Mouse (Mus musculus) layer of hippocampus, postnatal 36 days (tissue): ENCODE results near the gene Bola2. TPM values are rescaled to one million over a fixed set of nuclear protein-coding genes. Genes with fewer than 3 reads are reported as not detected.

Experiments
- DNase-seq, 2 experiments: peaks; one replicate each; pipeline ENCODE4 v3.0.0; 2022
- total RNA-seq, 2 experiments: library from RNA; stranded (reverse); gene quantifications; 2 replicates each; pipeline ENCODE4 v1.2.3; 2021

Gene Bola2
- total RNA-seq, 2 experiments from 2014 or later: 98.8 to 109 TPM

DNA sequence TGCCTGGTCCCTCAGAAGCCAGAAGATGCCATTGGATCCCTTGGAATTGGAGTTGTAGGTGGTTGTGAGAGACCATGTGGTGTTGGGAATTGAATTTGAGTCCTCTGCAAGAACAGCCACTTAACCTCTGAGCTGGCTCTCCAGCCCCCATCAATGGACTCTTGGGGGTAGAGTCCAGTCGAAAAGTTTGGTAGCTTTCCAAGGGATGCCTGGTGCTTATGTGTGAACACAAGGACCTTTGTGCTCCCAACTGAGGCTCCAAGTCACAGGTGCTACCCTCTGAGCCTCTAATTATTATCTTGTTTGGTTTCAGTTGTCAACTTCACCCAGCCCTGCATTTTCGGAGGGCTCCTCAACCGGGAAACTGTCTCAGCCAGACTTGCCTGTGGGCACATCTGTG is 4.5 kb upstream of the Bola2 start:
- DNase-seq: no peak

DNA sequence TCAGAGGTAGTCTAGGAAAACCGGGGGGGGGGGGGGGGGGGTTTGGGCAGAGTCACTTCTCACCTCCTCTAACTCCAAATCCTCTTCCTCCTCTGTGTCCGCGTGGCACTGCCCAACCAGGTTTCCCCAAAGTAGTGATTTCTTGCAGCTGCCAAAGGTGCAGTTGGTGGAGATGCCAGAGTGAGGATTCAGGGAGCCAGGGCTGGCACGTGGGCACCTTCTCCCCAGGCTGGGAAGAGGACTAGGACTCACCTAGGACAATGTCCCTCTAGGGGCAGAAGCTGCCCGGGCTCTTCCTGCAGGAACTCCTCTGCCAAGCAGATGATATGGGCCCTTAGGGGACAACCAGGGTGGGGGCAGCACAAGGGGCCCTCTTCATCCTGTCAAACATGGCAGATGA is 3.5 kb upstream of the Bola2 start:
- no peak for DNase-seq

DNA sequence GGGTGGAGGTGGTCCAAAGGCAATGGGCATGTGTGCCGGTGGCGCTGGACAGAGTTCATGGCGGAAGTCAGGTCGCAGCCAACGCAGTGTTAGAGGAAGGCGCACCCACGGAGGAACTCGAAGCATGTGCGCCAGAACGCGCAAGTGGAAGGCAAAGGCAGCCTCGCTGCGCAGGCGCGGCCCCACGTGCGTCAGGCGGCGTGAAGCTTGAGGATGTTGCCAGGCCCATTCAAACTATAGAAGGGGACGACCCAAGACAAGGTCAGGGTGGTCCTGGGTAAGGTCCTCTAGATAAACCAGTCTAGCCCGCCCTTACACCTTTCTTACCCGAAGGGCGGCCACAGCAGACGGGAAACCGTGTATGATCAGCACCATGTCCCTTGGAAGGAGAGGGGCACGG is 2.8 kb upstream of the Bola2 start:
- no peak for DNase-seq

DNA sequence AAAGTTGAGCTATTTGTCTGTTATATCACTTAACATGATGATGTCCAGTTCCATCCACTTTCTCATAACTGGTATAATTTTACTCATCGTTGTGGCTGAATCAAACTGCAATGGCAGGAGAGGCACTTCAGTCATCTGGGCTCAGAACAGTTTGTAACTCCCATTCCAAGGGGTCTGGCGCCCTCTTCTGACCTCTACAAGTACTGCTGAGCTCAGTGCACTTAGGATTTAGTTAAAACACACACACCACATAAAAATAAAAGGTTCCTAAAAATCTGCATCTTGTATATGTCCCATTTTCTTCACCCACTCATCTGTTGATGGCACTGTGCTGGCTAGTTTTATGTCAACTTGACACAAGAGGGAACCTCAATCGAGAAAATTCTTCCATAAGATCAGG is 1.9 kb upstream of the Bola2 start:
- DNase-seq: peak; percentile 76 to 77

DNA sequence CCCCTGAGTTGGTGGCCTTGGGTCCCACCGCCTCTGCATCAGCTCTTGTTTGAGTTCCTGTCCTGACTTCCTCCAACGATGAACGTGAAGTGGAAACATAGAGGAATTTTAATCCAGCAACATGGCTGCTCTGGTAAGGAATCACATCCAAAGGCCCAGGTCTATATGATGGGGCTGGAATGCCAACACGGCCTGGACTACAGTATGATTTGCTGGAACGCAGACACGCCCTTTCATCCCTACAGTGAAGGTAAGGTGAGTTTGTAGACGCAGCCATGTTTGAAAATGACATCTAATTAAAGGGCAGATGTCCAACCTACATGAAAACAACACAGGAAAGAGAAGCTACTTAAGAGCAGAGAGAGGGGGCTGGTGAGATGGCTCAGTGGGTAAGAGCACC is 1.4 kb upstream of the Bola2 start:
- no peak for DNase-seq

DNA sequence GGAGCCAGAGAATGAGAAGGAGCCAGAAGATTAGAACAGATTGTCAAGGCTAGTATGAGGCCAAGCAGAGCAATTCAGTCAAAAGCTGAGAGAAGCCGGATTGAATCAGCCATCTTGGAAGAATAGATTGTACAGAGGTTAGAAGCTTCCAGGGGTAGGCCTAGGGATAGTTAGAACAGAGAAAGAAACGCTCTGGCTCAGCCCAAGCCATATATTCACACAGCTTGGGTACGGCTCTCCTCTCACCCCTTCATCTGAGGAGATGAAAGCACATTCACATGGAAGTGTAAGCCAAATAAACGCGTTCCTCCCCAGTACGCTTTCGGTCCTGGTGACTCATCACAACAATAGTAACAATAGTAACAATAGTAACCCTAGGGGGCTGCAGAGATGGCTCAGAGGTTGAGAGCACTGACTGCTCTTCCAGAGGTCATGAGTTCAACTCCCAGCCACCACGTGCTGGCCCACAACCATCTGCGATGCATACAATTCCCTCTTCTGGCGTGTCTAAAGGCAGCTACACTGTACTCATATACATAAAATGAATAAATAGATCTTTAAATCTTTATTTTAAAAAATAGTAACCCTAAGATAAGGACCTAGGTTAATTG is 655 bp upstream of the Bola2 start:
- no peak for DNase-seq

DNA sequence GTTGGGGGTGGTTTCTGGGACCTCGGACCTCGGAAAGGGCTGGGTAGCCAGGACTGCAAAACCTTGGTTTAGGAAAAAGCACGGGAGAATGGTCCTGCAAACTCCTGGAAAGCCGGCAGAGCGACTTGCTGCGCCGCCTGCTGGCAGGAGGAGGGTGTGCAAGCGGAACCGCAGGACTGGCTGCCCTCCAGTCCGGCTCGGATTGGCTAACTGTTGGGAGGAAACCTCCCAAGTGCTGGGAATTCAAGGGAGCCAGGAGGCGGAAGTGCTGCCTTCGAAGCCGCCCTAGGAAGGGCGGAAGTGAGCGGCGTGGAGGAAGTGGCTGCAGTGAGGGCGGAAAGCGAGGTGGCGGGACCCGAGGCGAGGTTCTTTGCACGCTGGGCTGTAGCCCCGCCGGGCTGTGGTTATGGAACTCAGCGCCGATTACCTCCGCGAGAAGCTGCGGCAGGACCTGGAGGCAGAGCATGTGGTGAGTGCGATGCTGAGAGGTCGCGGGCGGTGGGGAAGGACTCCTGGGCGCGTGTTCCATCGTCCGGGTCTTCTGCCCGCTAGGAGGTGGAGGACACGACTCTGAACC is 518 bp downstream of the Bola2 start, which contains the start of gene Slx1b:
Gene Slx1b (minus strand): TSS at position 154 of the 577 bp plus-strand sequence.
- DNase-seq: peak; percentile 94 to 96

DNA sequence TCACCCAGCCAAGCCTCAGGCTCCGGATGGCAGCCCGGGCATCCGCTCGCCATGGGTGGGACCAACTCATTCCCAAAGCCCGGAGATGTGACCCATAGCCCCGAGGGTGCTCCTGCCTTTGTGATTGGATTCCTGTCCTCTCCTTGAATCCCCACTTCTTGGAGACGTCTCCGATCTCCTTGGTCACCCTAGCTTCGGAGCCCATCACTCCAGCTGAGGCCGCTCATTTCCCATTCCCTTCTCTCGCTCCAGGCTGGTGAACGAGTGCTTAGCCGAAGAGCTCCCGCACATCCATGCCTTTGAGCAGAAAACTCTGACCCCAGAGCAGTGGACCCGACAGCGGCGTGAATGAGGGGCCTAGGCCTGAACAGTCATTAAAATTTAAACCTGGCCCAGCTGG is 1.1 kb downstream of the Bola2 start:
- no peak for DNase-seq

DNA sequence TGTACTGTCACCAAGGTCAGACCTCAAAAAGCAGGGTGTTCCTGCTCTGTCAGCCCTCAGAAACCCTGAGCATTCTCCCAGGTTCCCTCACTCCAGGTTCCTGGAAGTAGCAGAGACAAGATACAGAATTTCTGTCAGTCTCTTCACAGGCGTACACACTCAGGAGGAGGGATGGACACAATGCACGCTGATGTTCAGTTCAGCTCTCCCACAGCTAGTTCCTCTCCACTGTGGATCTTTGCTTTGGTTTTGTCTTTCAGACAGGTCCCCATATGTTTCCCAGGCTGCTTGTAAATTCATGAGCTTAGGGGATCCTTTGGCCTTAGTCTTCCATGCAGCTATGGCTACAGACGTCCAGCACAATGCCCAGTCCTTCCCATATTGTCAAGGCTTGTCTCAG is 1.7 kb downstream of the Bola2 start:
- DNase-seq: no peak

DNA sequence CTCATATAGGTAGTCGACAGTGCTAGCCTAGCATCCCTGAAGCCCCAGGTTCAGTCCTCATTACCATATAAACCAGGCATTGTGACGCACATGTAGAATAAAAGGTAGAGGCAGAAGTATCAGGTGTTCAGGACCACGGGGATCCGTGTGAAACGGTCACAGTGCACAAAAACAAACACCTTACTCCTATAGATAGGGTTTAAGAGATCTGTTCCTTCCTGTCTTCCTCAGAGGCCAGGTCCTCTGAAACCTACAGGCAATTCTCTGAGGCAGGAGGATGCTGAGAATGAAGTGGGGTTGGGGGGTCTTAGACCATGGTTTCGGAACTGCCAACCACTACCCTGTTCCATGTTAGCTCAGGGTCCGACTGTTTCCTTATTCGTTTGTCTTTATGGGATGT is 2.6 kb downstream of the Bola2 start:
- DNase-seq: no peak

DNA sequence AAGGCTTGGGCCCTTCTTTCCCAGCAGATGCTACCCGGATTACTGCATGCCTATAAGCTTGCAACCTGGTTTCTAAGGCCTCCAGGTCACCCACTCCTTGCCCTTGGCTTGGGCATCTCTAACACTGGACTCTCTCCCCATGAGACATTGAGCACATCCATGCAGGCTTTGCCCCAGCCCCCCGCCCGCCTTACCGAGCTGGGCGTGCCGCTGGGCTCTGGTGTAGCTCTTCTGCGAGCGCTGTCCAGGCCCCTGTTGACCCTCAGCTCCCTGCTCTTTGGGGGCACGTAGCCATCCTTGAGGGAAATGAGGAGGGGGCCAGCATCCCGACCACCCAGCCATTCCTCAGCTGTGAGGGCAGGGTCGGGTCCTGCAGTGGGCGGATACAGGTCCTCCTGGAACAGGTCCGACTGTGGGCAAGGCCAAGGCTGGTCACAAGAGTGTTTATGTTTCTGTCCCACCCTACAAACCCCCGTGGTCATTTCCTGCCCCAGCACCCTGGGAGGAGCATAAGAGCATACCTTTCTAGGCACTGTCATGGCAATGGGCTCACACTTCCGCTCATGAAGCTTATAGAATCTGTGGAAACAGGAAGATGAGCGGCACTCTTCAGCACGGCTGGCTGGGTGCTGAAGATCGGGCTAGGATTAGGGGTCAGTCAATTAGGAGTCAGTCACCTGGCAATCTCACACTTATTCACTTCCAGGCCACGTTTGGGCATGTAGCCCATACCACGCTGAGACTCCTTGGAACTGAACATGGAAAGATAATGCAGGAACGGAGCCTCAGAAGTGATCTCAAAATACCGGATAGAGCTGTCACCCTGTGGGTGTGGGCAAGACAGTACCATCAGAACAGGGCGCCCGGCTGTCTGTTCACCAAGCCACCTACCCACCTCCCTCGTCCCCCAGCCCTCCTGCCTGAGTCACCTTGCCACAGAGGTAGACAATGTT is 5.1 kb downstream of the Bola2 start:
- DNase-seq: no peak

DNA sequence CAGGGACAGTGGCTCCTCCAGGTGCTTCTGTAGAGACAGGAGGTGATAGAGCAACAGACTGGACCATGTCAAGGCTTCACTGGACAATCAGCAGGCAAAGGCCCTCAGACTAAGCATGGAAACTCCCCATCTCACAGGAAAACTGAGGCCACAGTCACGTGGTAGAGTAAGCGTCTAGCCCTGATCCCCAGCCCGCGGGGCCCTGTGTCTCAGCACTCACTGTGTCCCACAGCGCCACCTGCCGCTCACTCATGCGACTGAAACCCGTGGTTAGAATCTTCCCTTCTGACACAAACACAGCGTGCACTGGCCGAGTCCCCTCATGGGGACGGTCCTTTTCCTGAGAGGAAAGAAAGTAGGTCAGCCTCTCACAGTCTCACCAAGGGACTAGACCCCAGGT is 5.9 kb downstream of the Bola2 start:
- DNase-seq: peak; percentile 89 to 90

DNA sequence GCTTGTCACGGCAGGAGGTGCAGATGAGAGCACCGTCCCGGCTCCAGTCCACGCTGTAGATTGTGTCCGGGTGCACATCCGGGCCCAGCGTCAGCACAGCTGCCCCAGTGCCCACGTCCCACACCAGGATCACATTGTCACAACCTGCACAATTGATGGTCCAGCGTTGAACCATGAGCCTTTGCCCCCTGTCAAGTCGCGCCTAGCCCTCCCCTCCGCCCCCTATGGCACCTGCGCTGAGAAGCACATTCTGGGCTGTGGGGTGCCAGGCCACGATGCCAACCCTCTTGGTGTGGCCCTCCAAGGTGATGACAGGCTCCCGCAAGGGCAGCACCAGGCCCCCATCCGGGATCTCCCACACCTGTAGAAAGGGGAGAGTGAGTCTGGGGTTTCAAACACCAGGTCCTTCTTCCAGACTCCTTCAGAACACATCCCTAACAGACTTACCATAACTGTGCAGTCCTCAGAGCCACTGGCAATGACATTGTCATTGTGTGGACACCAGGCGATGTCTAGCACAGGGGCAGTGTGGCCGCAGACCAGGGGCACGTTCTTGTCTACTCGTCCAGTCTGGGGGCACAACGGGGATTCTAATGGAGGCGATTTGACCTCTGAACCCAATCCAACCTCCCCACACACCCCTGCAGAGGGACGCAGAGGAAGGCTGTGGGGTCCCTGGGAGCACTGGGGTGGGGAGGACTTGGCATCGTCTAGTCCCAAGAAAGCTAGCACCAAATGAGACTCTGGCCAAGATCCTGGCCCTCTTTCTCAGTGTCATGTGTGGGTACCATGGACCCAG is 6.6 kb downstream of the Bola2 start:
- DNase-seq: no peak

DNA sequence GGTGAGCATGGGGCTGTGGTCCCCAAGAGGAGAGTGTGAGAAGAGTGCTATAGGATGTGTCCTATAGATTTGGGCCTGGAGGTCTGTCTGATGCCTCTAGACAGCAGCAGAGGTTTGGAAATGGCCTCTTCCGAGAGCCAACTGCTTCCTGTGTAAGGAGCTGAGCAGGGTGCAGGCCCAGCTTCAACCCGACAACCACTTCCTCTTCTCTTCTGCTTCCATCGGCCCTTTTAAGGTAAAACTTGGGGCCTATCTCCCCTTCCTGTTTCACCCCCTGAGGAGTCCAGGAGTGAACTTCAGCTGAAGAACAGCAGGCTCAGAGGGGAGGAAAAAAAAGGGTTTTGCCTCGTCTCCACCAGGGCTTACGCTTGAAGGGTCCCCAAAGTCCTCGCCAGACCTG is 7.2 kb downstream of the Bola2 start:
- no peak for DNase-seq

DNA sequence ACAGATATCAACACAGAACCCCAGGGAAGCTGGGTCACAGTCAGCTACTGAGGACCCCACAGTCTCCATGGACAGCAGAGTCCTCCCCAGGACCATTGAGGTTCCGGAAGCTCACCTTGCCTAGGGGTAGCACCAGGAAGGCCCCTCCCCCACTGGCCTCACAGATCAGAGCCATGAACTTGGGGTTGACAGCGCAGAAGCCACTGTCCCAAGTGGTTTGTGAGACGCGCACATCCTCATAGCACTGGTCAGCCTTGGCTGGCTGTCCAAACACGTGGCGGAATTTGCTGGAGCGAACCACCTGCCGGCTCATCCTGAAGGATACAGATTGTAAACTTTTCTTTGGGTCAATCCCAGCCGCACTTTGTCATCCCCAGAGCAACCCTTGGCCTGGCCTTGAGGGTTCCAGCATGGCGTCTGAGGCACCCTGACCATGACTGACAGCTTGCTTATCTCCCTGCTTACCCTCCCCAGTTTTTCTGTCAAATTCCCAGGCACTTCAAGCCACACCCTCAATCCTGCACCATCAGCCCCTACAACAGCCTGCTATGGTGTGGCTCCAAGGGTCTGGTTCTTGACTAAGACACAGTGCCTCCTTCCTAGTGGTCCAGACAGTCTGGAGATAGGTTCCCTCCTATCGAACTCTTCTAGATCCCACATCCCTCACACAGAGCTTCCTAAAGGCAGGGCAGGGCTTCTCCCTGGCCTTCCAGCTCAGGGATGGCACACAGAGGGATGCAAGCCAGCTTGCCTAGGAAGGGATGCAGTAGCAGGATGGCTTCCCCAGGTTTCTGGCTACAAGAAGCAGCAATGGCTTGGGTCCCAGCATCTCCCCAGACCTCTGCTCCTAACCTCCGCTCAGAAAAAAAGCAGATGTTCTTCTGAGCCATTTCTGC is 7.9 kb downstream of the Bola2 start:
- DNase-seq: no peak

DNA sequence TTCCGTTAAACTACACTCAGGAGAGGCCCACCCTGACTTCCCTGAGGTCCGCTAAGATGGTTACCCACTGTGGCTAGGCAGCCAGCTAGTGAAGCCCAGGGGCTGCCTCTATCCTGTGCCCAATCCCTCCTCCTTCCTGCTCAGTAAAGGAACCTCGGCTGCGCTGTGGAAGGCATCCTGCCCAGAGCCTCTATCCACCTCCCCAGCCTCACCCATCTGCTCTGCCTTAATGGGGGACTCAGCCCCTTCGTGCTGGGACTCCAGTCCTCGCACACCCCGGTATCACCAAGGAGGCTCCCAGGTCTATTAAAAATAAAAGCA is 8.5 kb downstream of the Bola2 start:
- no peak for DNase-seq

DNA sequence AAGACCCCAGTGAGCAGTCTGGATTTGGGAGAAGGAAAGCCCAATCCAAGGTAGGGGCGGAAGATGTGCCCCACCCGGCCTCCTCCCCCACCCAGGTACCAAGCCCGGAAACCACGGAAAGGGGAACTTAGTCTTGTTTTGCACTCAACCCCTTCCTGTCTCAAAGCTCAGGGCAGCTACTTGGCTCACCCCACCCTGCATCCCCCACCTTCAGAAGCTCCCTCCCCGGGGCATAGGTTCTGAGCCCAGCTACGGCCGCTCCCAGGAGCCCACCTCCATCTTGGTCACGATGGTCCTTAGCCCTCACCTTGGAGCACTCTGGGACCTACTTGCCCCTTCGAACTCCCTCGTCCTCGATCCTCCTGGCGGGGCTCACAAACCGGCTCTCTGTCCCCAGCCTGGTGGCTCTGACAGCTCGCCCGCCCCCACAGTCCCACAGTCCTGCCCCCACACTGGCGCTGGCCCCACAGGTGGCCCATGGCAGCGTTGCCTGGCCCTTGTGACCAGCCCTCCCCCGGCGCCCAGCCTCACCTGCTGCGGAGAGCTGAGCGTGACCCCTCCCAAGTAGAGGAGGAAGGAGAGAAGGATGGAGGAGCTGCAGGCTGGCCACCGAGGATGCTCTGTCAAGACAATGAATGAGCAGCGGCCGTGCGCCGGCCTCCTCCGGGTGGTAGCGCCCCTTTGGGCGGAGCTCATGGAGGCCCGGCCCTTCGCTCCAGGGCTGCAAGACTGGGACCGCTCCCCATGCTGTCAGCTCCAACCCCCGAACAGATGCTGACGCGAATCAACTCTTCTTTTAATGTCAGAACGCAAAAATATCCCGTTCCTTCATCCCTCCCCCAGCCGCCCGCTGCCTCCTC is 9.2 kb downstream of the Bola2 start:
- DNase-seq: peak; percentile 89 to 90

DNA sequence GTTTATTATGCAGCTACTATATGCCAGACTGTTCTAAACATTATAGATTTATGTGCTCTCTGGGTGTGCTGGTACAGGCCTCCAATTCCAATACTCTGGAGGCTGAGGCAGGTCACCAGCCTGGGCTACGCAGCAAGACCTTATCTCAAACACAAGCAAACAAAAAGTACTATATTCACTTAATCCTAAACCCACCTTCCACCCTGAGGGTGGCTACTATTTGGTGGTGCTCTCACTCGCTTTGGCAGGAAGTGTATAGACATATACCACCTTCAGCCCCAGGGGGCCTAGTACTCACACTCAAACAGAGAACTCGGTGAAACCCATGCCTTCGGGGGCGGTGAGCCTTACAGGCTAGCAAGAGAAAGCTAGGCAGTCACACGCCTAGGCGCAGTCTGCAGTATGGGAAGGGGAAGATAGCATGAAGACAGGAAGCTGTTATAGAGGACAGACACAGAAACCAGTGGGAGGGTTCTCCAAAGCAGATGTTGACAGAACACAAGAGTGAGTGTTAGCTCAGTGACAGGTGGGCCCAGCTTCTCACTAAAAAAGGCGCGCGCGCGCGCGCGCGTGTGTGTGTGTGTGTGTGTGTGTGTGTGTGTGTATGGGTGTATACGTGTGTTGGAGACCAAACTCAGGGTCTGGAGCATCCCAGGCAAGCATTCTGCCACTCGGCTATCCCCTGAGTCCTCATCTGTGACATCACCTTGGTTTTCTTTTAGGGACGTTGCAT is 12.4 kb downstream of the Bola2 start, which contains the start of gene Coro1a:
Gene Coro1a (minus strand): TSS at position 346 of the 733 bp plus-strand sequence.
- no peak for DNase-seq

DNA sequence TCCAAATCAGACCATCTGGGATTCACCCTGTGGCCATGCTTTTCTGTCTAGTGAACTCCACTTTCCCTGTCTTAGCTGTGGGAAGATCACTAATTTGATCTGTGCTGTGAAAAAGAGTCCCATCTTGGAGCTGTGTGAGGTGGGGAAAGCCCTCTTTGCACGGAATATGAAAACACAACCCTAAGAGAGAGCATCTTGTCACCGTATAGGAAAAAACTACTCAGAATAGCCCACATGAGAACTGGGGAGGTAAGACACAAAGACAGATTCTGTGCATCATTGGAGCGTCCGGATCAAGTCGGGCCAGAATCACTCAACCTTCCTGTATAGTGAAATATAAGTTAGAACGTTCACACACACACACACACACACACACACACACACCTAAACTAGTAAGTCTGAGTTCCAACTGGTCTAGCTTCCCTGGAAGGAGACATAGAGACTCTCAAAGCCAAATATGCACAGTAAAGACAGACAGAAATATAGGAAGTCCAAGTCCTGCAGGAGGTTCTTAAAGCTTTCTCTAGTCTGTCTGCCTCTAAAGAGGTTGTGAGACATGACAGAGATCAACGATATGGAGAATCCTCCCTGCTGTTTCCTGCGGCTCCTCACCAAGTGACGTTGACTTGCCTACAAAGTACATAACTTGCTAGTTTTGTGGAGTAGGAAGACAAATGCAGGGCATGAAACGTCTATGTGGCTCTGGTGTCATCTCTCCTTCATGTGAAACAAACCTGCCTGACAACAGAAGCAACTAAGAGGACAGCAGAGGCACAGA is 13.2 kb downstream of the Bola2 start:
- DNase-seq: no peak
